Mouse (Mus musculus): ENCODE results near the gene Lcn11.
"Not testable (repeated sequence)": the region's sequence is repeated elsewhere in the genome, so short reads cannot be mapped to it uniquely, and the experiment has no call there.

Lcn11 gene

DNA sequence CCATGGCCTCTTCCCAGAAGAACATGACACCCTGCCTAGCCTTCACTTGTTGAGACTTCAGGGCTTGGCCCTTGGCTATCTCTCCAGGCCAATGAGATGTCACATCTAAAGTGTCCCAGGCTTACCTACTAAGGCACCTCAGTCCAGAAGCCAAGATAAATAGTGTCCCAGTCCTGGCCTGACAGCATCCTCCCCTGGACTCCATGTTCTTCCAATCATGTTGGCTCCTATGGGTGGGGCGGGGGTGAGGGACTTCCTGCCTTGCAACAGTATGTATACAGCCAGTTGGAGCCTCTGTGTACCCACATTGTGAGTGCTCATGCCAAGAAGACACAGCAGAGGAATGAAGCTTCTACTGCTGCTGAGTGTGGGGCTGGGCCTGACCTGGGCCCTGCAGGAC lies at the start of gene Lcn11:
Lcn11 (plus strand) TSS at position 301 of the 400 bp plus-strand sequence.
- no peak for DNase-seq

GRCm38 (mm10) chr2:25733199-25733930 lies 43.5 kb upstream of the Lcn11 start:
- DNase-seq: no peak

GRCm38 (mm10) chr2:25736709-25737108 lies 40.1 kb upstream of the Lcn11 start, which contains the start of gene Obp2b:
Obp2b (plus strand) TSS chr2:25737009.
- DNase-seq: not testable (repeated sequence)

DNA sequence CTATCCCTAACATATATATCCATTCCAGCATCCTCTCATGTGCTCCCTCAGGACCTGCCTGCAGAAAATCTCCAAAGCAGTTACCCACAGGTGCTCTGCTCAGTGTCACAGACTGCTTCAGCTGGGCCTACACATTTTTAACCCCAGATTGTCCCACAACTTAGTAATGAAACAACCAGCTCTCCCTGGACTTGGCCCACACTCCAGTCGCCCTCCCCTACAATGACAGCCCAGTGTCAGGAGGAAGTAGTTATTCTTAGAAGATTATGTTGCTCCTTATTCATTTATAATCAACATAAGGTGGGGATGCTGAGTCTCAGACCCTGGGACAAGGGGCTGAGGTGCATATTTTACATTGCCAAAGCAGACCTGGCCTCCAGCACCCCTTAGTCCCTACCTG lies 35.1 kb upstream of the Lcn11 start:
- no peak for DNase-seq

- no peak for DNase-seq
These were observed 22.6 kb upstream of the Lcn11 start for GRCm38 (mm10) chr2:25754201-25754600.

DNA sequence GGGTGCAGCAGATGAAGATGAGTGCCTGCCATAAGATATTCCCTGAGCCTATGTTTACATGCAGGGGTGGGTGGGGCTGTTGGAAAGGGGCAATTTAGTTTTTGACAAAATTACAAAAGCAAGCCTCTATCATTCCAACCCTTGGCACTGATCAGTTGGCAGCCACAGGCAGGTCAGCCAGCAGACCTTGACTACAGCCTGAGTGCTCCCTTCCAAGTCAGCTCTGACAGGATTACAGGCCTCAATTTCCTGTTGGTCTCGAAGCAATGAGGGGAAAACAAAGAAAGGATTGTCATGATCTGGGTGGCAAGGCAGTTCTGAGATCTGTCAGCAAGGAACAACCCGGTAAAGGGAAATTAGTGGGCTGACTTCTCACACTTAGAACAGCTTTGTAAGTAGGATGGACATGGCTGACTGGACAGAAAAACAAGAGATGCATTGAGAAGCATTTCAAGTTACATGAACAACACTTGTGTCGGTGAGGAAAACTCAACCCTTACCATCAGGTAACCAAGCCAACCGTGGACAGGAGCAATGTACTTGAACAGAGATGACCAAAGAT lies 18.7 kb upstream of the Lcn11 start:
- no peak for DNase-seq

GRCm38 (mm10) chr2:25765269-25765668 lies 11.5 kb upstream of the Lcn11 start, which contains the start of gene Lcn3:
Lcn3 (plus strand) TSS chr2:25765569.
- DNase-seq: no peak

DNA sequence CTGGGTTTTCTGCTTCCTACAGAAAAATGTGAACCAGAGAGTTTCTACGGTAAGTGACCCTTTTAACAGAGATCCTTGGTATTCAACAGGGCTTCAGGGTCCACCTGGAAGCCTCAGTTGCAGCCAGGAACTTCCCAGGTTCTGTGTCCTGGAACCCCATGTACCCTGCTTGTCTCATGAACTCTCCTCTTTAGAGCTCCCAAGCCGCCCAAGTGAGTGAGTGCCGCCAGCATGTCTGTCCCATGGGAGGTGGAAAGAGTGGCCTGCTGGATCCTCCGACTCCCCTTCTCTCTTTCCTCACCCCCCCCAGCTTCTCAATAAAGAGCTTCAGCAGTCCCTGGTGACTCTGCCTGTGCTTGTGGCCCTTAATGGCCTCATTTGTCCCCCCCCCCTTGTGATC lies 9.1 kb upstream of the Lcn11 start:
- no peak for DNase-seq

GRCm38 (mm10) chr2:25773507-25773906 lies 3.3 kb upstream of the Lcn11 start:
- peak; percentile 36 to 48 for DNase-seq

- DNase-seq: no peak
These were observed 2.2 kb upstream of the Lcn11 start for GRCm38 (mm10) chr2:25774640-25775039.

DNA sequence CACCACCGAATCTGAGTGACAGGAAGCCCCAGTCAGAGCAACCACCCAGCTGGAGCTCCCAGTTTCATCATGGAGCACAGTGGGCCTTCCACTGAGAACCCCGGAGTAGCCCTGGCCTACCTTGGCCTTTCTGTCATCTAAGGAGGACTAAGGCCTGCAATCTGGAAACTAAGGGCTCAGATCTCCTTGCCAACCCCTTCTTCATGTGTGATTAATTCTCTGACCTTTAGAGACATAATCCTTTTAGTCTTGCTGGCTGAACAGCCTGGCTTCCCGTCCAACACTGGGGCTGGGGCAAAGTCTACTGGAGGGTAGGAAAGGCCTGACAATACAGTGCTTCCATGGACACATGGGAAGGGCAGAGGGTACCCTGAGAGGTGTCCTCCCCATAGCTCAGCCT lies 826 bp upstream of the Lcn11 start:
- DNase-seq: peak; percentile 27 to 37

DNA sequence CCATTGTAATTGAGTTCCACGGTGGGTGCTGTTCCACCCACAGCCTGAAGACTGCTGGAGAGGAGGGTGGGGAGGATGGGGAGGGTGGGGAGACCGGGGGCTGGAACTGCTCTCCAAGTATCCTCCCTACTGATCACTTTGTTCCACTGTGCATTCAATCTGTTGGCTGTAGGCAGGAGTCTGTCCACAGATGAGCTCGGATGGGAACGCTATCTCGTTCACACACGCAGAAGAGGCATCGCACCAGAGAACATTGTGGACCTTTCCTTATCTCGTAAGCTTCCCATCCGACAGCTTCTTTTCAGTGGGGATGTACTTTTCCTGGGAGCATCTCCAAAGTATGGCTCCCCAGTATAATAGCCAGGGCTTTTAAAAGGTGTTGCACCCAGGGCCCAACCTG lies 2.3 kb downstream of the Lcn11 start:
- DNase-seq: no peak

DNA sequence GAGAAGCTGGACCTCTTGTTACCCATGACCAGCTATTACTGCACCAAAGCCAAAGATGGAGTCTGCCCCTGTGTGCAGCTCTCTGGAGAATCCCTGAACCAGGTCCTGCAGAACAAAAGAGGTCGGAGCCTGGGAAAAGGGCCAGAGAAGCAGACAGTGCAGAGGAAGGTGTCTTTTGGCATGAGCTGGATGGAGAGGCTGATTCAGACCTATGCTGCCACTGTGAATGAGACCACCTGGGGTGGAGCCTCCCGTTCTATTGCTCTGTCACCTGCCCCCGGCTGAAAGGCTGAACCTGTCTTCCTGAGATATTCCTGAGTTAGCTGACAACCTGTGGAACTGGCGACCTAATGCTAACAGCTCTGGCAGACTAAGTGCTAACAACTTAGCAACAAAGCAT lies 4.1 kb downstream of the Lcn11 start:
- peak; percentile 31 to 32 for DNase-seq

GRCm38 (mm10) chr2:25781957-25782356 lies 5.1 kb downstream of the Lcn11 start, which contains the start of gene Gm13539:
Gm13539 (plus strand) TSS chr2:25782257.
- no peak for DNase-seq

DNA sequence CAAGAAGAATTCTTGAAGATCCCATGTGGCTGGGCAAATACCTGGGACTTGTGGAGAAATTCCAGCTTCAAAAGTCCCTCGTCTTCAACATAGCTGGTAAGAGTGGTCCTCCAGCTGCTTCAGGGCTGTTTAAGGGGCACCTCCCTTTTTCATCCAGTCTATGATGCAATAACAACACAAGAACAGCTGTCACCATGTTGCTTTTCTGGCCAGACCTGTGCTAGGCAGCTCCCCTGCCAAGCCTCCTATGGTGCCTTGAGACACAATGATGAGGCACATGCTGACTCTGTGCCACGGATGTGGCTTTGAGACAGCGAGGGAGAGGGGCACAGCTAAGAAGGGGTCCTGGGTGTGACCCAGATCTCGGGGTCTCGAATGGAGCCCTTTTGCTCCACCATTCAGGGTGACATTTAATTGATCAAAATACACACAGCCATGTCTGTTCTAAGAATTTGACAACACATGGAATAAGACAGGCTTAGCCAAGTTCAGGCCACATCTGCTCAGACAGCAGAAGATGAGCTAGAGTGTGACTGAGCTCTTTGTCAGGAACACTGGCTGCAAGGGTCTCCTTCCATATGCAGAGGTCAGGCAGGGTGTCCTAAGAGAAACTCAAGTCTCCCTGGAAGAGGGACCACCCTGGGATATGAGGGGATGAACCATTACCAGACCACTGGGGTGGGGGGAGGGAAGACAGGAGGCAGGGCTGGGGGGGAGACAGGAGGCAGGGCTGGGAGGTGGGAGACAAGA lies 8.9 kb downstream of the Lcn11 start:
- DNase-seq: peak in 1 of 2 experiments; percentile 29

DNA sequence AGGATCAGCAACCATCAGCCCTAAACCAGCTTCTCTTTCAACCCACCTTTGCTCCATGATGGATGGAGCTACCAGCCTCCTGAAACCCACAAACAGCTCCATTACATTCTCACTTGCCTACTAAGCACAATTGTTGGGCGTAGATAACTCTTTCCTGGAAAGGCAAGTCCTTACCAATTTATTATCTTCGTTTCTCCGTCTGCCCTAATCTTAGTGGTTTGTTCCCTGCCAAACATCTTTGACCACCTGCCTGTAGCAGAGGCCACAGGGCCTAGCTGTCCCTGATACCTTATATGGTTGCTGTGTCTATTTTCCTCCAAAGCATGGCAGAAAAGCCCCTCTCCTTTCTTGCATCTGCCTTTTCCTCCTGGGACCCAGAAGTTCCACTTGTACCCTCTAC lies 12.3 kb downstream of the Lcn11 start:
- no peak for DNase-seq

DNA sequence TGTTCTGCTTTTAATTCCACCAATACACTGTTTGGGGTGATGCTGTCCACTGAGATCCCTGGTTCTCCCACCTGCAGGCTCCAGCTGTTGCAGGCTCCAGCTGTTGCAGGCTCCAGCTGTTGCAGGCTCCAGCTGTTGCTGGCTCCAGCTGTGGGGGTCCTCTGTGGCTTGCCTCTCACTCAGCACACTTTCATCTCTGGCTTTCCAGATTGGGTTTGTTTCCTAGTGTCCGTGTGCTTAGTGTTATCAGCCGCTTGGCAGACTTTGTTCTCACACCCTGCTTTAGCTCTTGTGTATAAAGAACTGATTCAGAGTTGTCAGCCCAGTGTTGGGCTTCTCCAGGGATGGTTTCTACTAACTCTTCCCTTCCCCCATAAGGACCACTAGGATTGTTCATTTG lies 20.8 kb downstream of the Lcn11 start:
- DNase-seq: no peak

- no peak for DNase-seq
These were observed 21.2 kb downstream of the Lcn11 start for GRCm38 (mm10) chr2:25798065-25798464.

GRCm38 (mm10) chr2:25811711-25812110 lies 34.9 kb downstream of the Lcn11 start:
- no peak for DNase-seq

- DNase-seq: no peak
These were observed 36.5 kb downstream of the Lcn11 start for GRCm38 (mm10) chr2:25813364-25813763.

- not testable (repeated sequence) for DNase-seq
These were observed 38.9 kb downstream of the Lcn11 start, which contains the start of gene Glt6d1 for GRCm38 (mm10) chr2:25815748-25816147. Glt6d1 (minus strand) TSS chr2:25815848.

DNA sequence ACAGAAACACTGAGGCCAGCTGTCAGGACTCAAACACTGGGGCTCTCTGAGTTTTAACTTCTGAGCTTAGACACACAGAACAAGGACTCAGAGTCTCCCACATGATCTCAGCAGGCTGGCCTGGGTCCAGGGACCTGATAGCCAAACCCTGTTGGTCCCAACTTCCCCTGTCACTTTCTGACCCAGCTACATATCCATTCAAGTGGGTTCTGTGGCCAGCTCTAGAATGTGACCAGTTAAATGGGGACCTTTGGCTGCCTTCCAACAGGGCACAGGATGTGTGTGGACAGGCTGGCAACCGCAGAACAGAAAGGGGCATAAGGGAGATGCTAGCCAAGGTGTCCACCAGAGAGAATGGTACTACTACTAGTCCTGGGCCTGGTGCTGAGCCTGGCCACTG lies 46.0 kb downstream of the Lcn11 start, which contains the start of gene Lcn9:
Lcn9 (plus strand) TSS at position 348 of the 400 bp plus-strand sequence.
- peak; percentile 34 to 59 for DNase-seq

DNA sequence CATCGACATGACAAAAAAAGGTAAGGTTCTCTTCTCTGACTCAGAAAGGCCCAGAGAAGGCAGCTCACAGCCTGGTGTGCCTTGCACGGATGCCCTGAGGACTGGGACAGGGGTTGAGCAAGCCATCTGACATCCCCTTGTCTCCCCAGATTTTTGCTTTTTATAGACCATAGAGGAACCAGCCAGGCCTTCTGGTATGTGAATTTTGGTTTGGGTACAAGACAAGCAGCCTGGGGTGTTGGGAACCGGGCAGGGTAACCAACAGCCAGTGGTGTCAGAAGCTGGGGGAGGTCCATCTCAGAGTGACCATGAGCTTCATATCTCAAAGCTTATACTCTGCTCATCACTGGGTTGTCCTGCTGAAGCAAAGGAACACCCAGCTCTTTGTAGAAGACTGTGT lies 47.9 kb downstream of the Lcn11 start:
- no peak for DNase-seq

All from cerebellum, postnatal 14 days (tissue).